In genomic region chr17:5000001-5000400, GRCm38 (mm10) we compare ENCODE assay signal across 10 mouse cellular contexts. TPM values are rescaled to one million over a fixed set of nuclear protein-coding genes. Genes with fewer than 3 reads are reported as not detected.
DNase-seq lines count a peak whose midpoint lies in the region; ATAC-seq and TF ChIP-seq lines count a peak whose summit lies in the region.
"Had no signal": no experiment of that assay in that cellular context is flagged by ENCODE, and none has a peak within 500 bp of the region (broad histone marks: within the 10 kb centered on the region; RNA-seq: fewer than 3 reads in every experiment).

No protein-coding gene starts in this region.

- DNase-seq in layer of hippocampus, adult 2 months (ENCODE audit: low spot score in 2 of 2), result no peak
- DNase-seq in layer of hippocampus, postnatal 25 days (ENCODE audit: extremely low spot score in 1 of 2, low spot score in 1 of 2), result no peak
- DNase-seq in adipocyte (ENCODE audit: low spot score), result no peak
- no peak for DNase-seq in thymus, postnatal 0 days (ENCODE audit: low spot score)
- DNase-seq in frontal cortex, postnatal 14 days (ENCODE audit: low spot score in 2 of 2), result no peak
- DNase-seq: kidney, adult 18-20 months had no signal

- peak overlapping the region; percentile 100 for H3K27ac ChIP-seq in layer of hippocampus, adult 2 months
- no peak overlapping the region for H3K27ac ChIP-seq in embryonic facial prominence, embryonic 15.5 days (replicated peaks)
- H3K27ac ChIP-seq in intestine, embryonic 15.5 days, result no peak overlapping the region
- no peak overlapping the region for H3K27ac ChIP-seq in neural tube, embryonic 14.5 days (ENCODE audit: low read depth, low read length)

- peak overlapping the region; percentile 80 for H3K4me3 ChIP-seq in layer of hippocampus, adult 2 months
- H3K4me3 ChIP-seq in embryonic facial prominence, embryonic 15.5 days (replicated peaks), result 0 out of 2 replicates have a peak overlapping the region, but pooled peaks have one; percentile 13
- H3K4me3 ChIP-seq in intestine, embryonic 15.5 days (replicated peaks), result 0 out of 2 replicates have a peak overlapping the region, but pooled peaks have one; percentile 6
- H3K4me3 ChIP-seq in neural tube, embryonic 14.5 days (ENCODE audit: low read depth, low read length), result peak overlapping the region; percentile 11
- H3K4me3 ChIP-seq: megakaryocyte, embryonic 14.5 days had no signal

- H3K9ac ChIP-seq in embryonic facial prominence, embryonic 15.5 days, result no peak overlapping the region
- peak overlapping the region; percentile 20; the same call in 1 of the 2 replicates for H3K9ac ChIP-seq in intestine, embryonic 15.5 days
- peak overlapping the region; percentile 32; the same call in 1 of the 2 replicates for H3K9ac ChIP-seq in neural tube, embryonic 14.5 days (replicated peaks; ENCODE audit: low read depth, low read length)

- TF ChIP-seq CTCF in layer of hippocampus, adult 2 months (conservative IDR thresholded peaks at IDR 0.05), result no peak

- WGBS in embryonic facial prominence, embryonic 15.5 days, result 40% methylated on average over 10 of the region's 10 CpGs
- 36% methylated on average over 10 of the region's 10 CpGs for WGBS in intestine, embryonic 15.5 days
- 43% methylated on average over 10 of the region's 10 CpGs for WGBS in neural tube, embryonic 14.5 days

- no peaks in the 10 kb centered on the region for H3K9me3 ChIP-seq in embryonic facial prominence, embryonic 15.5 days (replicated peaks)
- H3K9me3 ChIP-seq in intestine, embryonic 15.5 days, result no peaks in the 10 kb centered on the region
- no peaks in the 10 kb centered on the region for H3K9me3 ChIP-seq in neural tube, embryonic 14.5 days (ENCODE audit: control insufficient read depth, low read length)
- H3K9me3 ChIP-seq: megakaryocyte, embryonic 14.5 days had no signal

- H3K4me2 ChIP-seq in embryonic facial prominence, embryonic 15.5 days (replicated peaks), result peak overlapping the region; percentile 19
- peak overlapping the region; percentile 49 for H3K4me2 ChIP-seq in intestine, embryonic 15.5 days (replicated peaks)
- H3K4me2 ChIP-seq in neural tube, embryonic 14.5 days (ENCODE audit: low read depth, low read length), result peak overlapping the region; percentile 32

- H3K36me3 ChIP-seq in embryonic facial prominence, embryonic 15.5 days, result no peaks in the 10 kb centered on the region
- no peaks in the 10 kb centered on the region for H3K36me3 ChIP-seq in intestine, embryonic 15.5 days
- no peaks in the 10 kb centered on the region for H3K36me3 ChIP-seq in neural tube, embryonic 14.5 days (ENCODE audit: control insufficient read depth, insufficient read depth, low read length)

- peaks cover 54% of the 10 kb centered on the region for H3K4me1 ChIP-seq in embryonic facial prominence, embryonic 15.5 days
- H3K4me1 ChIP-seq in intestine, embryonic 15.5 days (replicated peaks), result peaks cover 40% of the 10 kb centered on the region
- peaks cover 58% of the 10 kb centered on the region for H3K4me1 ChIP-seq in neural tube, embryonic 14.5 days (ENCODE audit: control insufficient read depth, insufficient read depth, low read length)

- H3K27me3 ChIP-seq in embryonic facial prominence, embryonic 15.5 days, result no peaks in the 10 kb centered on the region
- no peaks in the 10 kb centered on the region for H3K27me3 ChIP-seq in intestine, embryonic 15.5 days (replicated peaks)
- H3K27me3 ChIP-seq in neural tube, embryonic 14.5 days (ENCODE audit: control insufficient read depth, insufficient read depth, low read length), result no peaks in the 10 kb centered on the region
- H3K27me3 ChIP-seq: megakaryocyte, embryonic 14.5 days had no signal

- no peak for ATAC-seq in embryonic facial prominence, embryonic 15.5 days (ENCODE audit: insufficient number of reproducible peaks, low FRiP score, low TSS enrichment, low read depth)
- ATAC-seq in intestine, embryonic 15.5 days, result no peak
- ATAC-seq in neural tube, embryonic 14.5 days (ENCODE audit: low read depth), result no peak

RNA-seq across cellular contexts. Expression of gene Arid1b, which starts 5.9 kb away (rescaled TPM):
- total RNA-seq in layer of hippocampus, adult 2 months (2021), result 100 to 1,000 TPM; 114 to 119 TPM
- total RNA-seq in layer of hippocampus, postnatal 25 days (2021), result 100 to 1,000 TPM in 1 of 2 experiments, 10 to 100 TPM in 1; 86.8 to 102 TPM
- 11.4 and 12.2 TPM in 2 replicates for polyA plus RNA-seq in embryonic facial prominence, embryonic 15.5 days (2015; fragmentation: Nextera tagmentation; extraction: Ambion mirVana)
- 7.4 and 9.1 TPM in 2 replicates for polyA plus RNA-seq in intestine, embryonic 15.5 days (2015; fragmentation: Nextera tagmentation; extraction: Ambion mirVana)
- polyA plus RNA-seq in neural tube, embryonic 14.5 days (2014; fragmentation: Nextera tagmentation; extraction: Ambion mirVana), result 20.1 and 22.2 TPM in 2 replicates
- 10.9 and 12.6 TPM in 2 replicates for polyA plus RNA-seq in thymus, postnatal 0 days (2015; fragmentation: Nextera tagmentation; extraction: Ambion mirVana)

Comparison
In these comparisons a context has a peak if more than half of its experiments do, and no peak if none do; other contexts are left out.
1. H3K4me3 ChIP-seq: peak in every context shown above with its lines; median percentile 80 in layer of hippocampus, adult 2 months; 13 in embryonic facial prominence, embryonic 15.5 days; 11 in neural tube, embryonic 14.5 days; 6 in intestine, embryonic 15.5 days.